Mouse (Mus musculus) hindbrain, embryonic 11.5 days (tissue): Measurements from ENCODE around the gene Mpp2. TPM values are rescaled to one million over a fixed set of nuclear protein-coding genes. Genes with fewer than 3 reads are reported as not detected.
A peak's percentile ranks its signal among the peaks of the same experiment; 100 is the strongest.

Experiments
- ATAC-seq: fragments of 200-750 bp; cut with Nextera tagmentation; 2 replicates; pipeline ENCODE4 v1.8.0; 2017; ENCODE audit warnings: mild to moderate bottlenecking, moderate TSS enrichment, moderate library complexity; ENCODE audit not compliant: low FRiP score
- DNase-seq: peaks from one replicate; pipeline ENCODE4 v3.0.0-alpha.2; 2015; ENCODE audit warnings: low spot score
- H3K27ac ChIP-seq: fragments of 300-500 bp; sonication (generic); 2 replicates; pipeline ENCODE4 v1.5.1; 2014; ENCODE audit warnings: mild to moderate bottlenecking, low read depth, low read length
- H3K27me3 ChIP-seq: fragments of 300-500 bp; sonication (generic); 2 replicates; pipeline ENCODE4 v1.6.1; 2014; ENCODE audit warnings: mild to moderate bottlenecking, low read length, moderate library complexity, mixed read lengths; ENCODE audit not compliant: control insufficient read depth, insufficient read depth
- H3K36me3 ChIP-seq: fragments of 300-500 bp; sonication (generic); 2 replicates; pipeline ENCODE4 v1.6.1; 2014; ENCODE audit warnings: mild to moderate bottlenecking, low read length, moderate library complexity, mixed read lengths; ENCODE audit not compliant: control insufficient read depth, insufficient read depth
- H3K4me1 ChIP-seq: fragments of 300-500 bp; sonication (generic); replicated peaks from 2 replicates; pipeline ENCODE4 v1.6.1; 2014; ENCODE audit warnings: low read length, mixed read lengths; ENCODE audit not compliant: control insufficient read depth, insufficient read depth
- H3K4me2 ChIP-seq: fragments of 300-500 bp; sonication (generic); replicated peaks from 2 replicates; pipeline ENCODE4 v1.6.1; 2014; ENCODE audit warnings: mild to moderate bottlenecking, low read depth, low read length
- H3K4me3 ChIP-seq: fragments of 300-500 bp; sonication (generic); 2 replicates; pipeline ENCODE4 v1.5.1; 2014; ENCODE audit warnings: low read depth, low read length
- H3K9ac ChIP-seq: fragments of 300-500 bp; sonication (generic); 2 replicates; pipeline ENCODE4 v1.6.1; 2014; ENCODE audit warnings: low read depth, low read length
- H3K9me3 ChIP-seq: fragments of 300-500 bp; sonication (generic); 2 replicates; pipeline ENCODE4 v1.6.1; 2016; ENCODE audit warnings: low read length; ENCODE audit not compliant: control insufficient read depth
- WGBS: fragments of 180-500 bp; shearing (Covaris S2); extraction: QIAGEN DNeasy Blood & Tissue Kit; methylation state at CpG from one replicate; pipeline ENCODE4 v1.1.7; 2014; 5-methylcytosine and 5-hydroxymethylcytosine counted together
- polyA plus RNA-seq: library from polyadenylated mRNA; unstranded; fragments of >200 nt; fragmentation: Nextera tagmentation; extraction: Ambion mirVana; gene quantifications from 2 replicates; pipeline ENCODE4 v1.2.1, GENCODE M21; 2014

Gene Mpp2
- polyA plus RNA-seq, 1 experiment from 2014 or later: 11.7 TPM

DNA sequence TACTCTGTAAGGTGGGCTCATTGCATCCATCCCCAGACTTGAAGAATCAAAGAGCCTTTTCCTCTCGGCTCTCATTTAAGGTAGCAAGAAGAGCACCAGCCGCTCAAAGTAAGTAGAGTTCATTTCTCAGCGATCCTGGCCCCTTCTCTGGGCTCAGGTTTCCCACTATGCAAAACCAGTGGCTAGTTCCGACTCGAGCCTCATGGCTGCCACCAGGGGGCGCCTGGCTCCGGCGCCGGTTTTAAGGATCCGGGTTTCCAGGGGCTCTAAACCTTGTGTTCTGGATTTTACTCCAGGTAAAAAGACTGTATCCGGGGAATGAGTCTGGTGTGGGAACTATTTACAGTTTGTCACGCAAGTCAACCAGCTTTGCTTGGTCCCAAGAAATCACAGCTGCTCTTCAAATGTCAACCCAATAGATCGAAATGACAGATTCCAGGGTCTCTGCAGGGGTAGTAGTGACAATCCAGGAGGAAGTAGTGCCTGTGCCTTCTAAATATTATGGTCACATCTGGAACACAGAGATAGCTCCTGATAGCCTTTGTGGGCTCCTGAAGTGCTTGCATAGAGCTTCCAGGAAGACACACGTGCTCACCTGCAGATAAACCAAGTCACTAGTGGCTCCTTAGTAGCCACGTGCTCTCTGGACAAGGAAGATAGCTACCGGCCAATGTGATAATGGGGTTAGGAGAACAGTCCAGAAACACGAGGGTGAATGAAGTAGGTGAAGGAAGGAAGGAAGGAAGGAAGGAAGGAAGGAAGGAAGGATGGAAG, 14.4 kb upstream of the Mpp2 start:
- H3K27me3 ChIP-seq: peaks cover 38% of the 10 kb centered on the region
- H3K9ac ChIP-seq: no peak overlapping the region
- no peak overlapping the region for H3K4me3 ChIP-seq
- no peak overlapping the region for H3K27ac ChIP-seq
- ATAC-seq (no peak), DNase-seq (peak; percentile 89)
- H3K4me1 ChIP-seq: no peaks in the 10 kb centered on the region
- 21% methylated on average over 17 of the region's 17 CpGs for WGBS
- no peaks in the 10 kb centered on the region for H3K36me3 ChIP-seq
- H3K4me2 ChIP-seq: no peak overlapping the region
- H3K9me3 ChIP-seq: no peaks in the 10 kb centered on the region

DNA sequence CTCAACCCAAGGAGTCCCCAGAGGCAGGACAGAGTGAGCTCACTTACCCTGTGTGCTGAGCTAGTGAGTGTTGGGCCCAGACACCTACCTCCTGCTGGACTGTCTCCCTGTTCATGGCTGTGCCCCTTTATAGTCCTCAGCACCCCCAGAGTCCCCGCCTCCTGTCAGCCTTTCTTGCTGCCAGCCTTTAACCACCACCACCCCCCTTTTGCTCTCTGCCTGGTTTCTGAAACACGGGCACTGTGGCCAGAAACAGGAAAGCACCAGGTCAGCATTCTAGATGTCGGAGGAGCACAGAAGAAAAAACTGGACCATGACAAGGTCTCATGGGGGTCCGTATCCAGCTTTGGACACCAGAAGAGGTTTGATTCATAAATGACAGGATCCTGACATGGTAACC, 12.9 kb upstream of the Mpp2 start, which contains the start of gene Ppy:
TSS of gene Ppy (minus strand) at position 101 of the 400 bp plus-strand sequence.
- Histone ChIP-seq H3K4me2 (no peak within 1 kb of the TSS), H3K9me3 (no peaks in the 10 kb centered on the region), H3K27me3 (peaks cover 24% of the 10 kb centered on the region), H3K27ac (no peak within 1 kb of the TSS), H3K4me1 (peaks cover 2% of the 10 kb centered on the region; the same call in 1 of the 2 replicates), H3K4me3 (no peak within 1 kb of the TSS), H3K9ac (no peak within 1 kb of the TSS), H3K36me3 (no peaks in the 10 kb centered on the region)
- ATAC-seq (no peak), DNase-seq (no peak)
- WGBS: 81% methylated on average over 4 of the region's 4 CpGs

DNA sequence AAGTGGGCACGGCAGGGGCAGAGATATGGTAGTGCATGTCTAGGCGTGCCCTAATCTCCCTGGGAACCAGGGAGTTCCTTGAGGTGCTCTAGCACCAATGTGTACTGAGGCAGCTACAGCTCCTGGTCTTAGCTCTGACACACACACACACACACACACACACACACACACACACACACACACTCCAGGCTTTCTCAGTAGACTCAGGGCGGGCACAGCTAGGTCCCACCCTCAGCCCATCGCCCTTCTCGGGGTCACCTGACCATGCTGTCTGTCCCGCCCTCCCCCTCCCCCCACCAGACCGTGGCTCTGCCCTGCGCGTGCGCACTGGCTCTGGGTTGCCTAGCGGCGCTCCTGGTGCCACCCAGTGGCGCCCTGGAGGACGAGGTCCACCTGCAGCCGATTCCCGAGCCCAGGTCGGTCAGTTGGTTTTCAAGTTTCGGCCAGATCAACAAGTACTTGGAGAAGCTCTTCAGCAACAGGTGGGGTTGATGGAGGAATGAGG, 8.6 kb upstream of the Mpp2 start:
- peaks cover 3% of the 10 kb centered on the region; the same call in 1 of the 2 replicates for H3K27me3 ChIP-seq
- H3K9ac ChIP-seq: 0 out of 2 replicates have a peak overlapping the region, but pooled peaks have one; percentile 19
- no peaks in the 10 kb centered on the region for H3K36me3 ChIP-seq
- H3K9me3 ChIP-seq: no peaks in the 10 kb centered on the region
- no peak overlapping the region for H3K27ac ChIP-seq
- 0 out of 2 replicates have a peak overlapping the region, but pooled peaks have one; percentile 6 for H3K4me3 ChIP-seq
- WGBS: 5% methylated on average over 18 of the region's 18 CpGs
- H3K4me1 ChIP-seq: peaks cover 2% of the 10 kb centered on the region; the same call in 1 of the 2 replicates
- peak; percentile 89 for ATAC-seq
- H3K4me2 ChIP-seq: peak overlapping the region; percentile 32
- DNase-seq: peak; percentile 92

DNA sequence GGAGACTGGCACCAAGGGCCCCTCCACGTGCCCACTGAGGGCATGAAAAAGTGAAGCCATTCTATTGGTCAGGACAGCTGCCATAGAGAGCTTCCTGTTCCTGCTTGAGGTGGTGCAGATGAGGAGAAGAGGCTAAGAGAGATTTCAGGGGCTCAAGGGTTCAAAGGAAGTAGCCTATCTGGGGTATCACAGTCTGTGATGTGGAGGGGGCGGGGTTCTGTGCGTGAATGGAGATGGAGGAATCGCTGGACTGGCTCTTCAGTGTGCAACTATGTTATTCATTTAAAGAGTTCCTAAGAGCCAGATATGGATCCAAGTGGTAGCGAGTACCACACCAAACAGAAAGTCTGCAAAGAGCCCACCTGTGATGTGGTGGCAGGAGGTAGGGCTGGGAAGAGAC, 8.1 kb upstream of the Mpp2 start:
- H3K9ac ChIP-seq: no peak overlapping the region
- peaks cover 2% of the 10 kb centered on the region; the same call in 1 of the 2 replicates for H3K4me1 ChIP-seq
- H3K4me2 ChIP-seq: peak overlapping the region; percentile 32; the same call in 1 of the 2 replicates
- no peaks in the 10 kb centered on the region for H3K9me3 ChIP-seq
- no peak overlapping the region for H3K4me3 ChIP-seq
- peaks cover 5% of the 10 kb centered on the region; the same call in 1 of the 2 replicates for H3K27me3 ChIP-seq
- no peak for DNase-seq
- ATAC-seq: no peak
- 81% methylated on average over 5 of the region's 5 CpGs for WGBS
- H3K36me3 ChIP-seq: no peaks in the 10 kb centered on the region
- H3K27ac ChIP-seq: no peak overlapping the region

DNA sequence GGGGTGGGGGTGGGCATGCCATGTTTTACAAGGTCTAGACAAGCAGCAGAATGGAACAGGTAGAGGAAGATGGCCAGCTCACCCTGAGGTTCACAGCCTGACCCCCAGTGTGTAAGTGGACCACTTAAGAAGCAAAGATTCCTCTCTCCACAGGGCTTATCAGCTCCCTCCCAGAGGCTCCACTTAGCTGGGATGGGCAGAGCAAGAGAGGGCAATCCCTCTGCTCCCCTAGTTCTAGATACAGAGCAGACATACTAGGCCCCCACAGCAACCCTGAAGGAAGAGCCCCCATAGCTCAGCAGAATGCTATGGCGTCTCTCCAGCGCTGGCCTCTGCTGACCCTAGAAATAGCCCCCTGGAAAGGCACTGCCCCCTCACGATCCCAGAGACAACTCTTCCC, 7.4 kb upstream of the Mpp2 start:
- Histone ChIP-seq H3K4me3 (no peak overlapping the region), H3K36me3 (no peaks in the 10 kb centered on the region), H3K9ac (no peak overlapping the region), H3K4me1 (peaks cover 2% of the 10 kb centered on the region; the same call in 1 of the 2 replicates), H3K27me3 (peaks cover 5% of the 10 kb centered on the region; the same call in 1 of the 2 replicates), H3K27ac (no peak overlapping the region), H3K4me2 (no peak overlapping the region), H3K9me3 (no peaks in the 10 kb centered on the region)
- DNase-seq (no peak), ATAC-seq (no peak)
- 78% methylated on average over 3 of the region's 3 CpGs for WGBS

DNA sequence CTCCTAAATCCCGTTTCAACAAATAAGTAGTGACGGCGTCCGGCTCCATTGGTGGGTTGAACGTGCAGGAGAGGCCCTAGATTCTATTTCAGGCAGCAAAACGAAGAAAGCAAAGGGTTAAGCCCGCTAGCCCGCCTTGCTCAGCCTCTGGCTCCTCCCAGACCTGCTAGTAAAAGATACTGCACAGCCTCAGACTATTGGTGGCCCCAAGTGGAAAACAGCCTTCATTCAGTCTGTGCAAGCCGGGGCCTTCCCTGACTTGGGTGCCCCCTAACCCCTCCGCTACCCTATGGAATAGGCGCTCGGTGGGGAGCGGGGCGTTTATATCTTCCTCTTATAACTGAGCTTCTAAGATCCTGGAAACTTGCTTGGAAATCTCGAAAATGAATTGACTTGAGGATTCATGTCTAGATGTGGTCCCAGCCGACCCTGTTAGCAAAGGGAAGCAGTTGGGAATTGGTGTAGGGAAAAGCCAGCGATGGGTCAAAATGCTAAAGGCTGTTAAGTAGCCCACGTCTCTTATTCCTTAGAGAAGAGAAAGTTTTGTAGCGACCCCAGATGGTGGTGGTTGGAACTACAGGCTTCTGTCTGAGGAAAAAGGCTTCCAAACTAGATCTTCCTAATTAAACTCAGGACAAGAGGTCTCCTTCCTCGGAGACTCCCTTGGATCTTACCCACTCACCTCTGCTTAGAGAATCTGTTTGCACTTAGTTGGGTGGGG, 933 bp upstream of the Mpp2 start:
- H3K9ac ChIP-seq: peak overlapping the region; percentile 73
- H3K27me3 ChIP-seq: 0 out of 2 replicates have a peak, but pooled peaks cover 2% of the 10 kb centered on the region
- H3K4me3 ChIP-seq: peak overlapping the region; percentile 65
- H3K36me3 ChIP-seq: no peaks in the 10 kb centered on the region
- H3K4me1 ChIP-seq: peaks cover 10% of the 10 kb centered on the region
- H3K27ac ChIP-seq: peak overlapping the region; percentile 88
- peak overlapping the region; percentile 86 for H3K4me2 ChIP-seq
- no peaks in the 10 kb centered on the region for H3K9me3 ChIP-seq
- ATAC-seq (peak; percentile 33), DNase-seq (peak; percentile 89)
- WGBS: under 1% methylated on average over 20 of the region's 20 CpGs

DNA sequence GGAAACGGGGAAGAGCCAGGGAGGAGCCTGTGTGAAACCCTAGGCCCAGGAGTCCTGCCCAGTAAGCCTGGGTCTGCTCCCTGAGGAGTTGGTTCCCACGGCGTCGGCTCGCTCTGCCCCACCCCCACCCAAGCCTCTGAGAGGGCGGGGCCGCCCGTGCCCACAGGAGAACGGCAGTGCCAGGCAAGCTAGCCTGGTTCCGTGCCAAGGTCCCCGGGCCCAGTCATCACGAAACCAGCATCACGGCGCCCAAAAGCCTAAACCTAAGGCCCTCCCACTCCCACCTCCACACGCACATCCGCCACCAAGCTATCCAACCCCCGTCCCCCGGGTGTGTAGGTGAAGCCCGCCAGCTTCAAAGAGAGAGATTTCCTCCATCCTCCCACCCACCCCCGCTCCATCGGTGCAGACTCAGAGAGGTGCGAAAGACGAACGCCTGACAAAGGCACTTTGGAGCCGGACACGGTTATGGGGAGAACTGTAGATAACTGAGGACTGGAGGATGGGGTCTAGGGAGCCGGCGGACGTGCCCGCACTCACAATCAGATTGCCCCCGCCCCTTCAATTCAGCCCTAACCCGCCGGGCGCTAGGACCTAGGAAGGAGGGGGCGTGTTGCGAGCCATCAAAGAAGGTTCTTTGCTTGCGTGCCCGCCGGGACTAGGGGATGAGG, 1.1 kb downstream of the Mpp2 start:
- WGBS: under 1% methylated on average over 39 of the region's 39 CpGs
- Histone ChIP-seq H3K9me3 (no peaks in the 10 kb centered on the region), H3K27me3 (0 out of 2 replicates have a peak, but pooled peaks cover 2% of the 10 kb centered on the region), H3K4me1 (peaks cover 17% of the 10 kb centered on the region), H3K27ac (peak overlapping the region; percentile 88), H3K4me3 (peak overlapping the region; percentile 65), H3K4me2 (peak overlapping the region; percentile 86), H3K9ac (peak overlapping the region; percentile 62), H3K36me3 (no peaks in the 10 kb centered on the region)
- peak; percentile 96 for DNase-seq
- ATAC-seq: peak; percentile 85

DNA sequence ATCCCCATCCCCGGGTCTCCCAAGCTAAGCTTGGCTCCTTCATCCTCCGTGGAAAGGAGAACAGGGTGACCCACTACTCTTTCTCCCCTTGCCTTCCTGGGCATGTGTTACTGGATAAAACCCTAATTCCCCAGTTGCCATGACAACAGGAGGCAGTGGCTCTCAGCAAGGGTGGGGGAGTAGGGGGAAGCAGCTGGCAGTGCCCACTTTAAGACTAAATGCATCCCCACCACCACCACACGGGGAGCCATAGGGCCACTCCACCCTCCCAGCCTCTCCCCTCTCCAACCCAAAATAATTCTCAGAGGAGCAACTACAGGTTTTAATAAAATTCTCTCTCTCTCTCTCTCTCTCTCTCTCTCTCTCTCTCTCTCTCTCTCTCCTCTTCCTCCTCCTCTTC, 2.0 kb downstream of the Mpp2 start:
- ATAC-seq (no peak), DNase-seq (peak; percentile 58)
- peaks cover 20% of the 10 kb centered on the region for H3K4me1 ChIP-seq
- WGBS: 10% methylated on average over 3 of the region's 3 CpGs
- no peak overlapping the region for H3K4me3 ChIP-seq
- H3K27me3 ChIP-seq: no peaks in the 10 kb centered on the region
- H3K4me2 ChIP-seq: 0 out of 2 replicates have a peak overlapping the region, but pooled peaks have one; percentile 17
- no peaks in the 10 kb centered on the region for H3K9me3 ChIP-seq
- H3K9ac ChIP-seq: 0 out of 2 replicates have a peak overlapping the region, but pooled peaks have one; percentile 19
- H3K27ac ChIP-seq: peak overlapping the region; percentile 88
- H3K36me3 ChIP-seq: no peaks in the 10 kb centered on the region
